Mouse (Mus musculus): Measurements from ENCODE around the gene Vps51. TPM values are rescaled to one million over a fixed set of nuclear protein-coding genes. Genes with fewer than 3 reads are reported as not detected.

The Vps51 gene
- total RNA-seq, 2 experiments from 2014 or later: 83.9 to 87.0 TPM

DNA sequence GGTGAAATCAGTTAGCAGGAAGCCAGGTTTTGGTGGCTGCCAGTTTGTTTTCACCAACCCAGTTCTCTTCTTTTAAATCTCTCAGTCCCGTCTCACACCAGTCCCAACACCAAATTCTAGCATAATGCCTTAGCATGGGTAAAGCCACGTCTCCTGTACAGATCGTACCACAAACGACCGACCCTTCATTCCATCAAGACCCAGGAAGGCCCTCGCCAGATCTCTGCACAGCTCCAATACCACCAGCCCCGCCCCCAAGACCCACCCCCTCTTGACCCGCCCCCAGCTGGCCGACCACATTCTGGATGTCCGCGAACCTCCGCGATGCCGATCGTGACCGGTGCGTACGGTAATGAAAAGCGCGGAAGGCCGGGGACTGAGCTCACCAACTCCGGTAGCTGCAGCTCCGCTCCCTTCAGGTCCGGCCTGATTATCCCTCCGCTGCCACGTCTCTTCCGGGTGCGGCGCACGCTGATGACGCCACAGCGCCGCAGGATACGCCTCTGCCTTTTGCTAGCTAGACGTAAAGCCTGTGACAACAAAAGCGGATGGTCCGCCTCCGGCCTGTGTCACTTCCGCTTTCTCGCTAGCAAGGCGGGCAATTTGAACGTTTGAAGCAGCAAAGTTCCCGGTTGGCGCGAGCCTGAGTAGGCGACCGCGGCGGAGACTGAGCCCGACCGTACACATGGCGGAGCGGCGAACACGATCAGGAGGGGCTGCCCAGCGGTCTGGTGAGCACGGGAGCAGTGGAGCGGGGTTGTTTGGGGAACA is 7.6 kb upstream of the Vps51 start, which contains the start of the genes Zfpl1 and Cdca5:
Gene Zfpl1, minus strand, starts transcription at position 479 of the 771 bp plus-strand sequence.
Gene Cdca5, plus strand, starts transcription at position 506 of the 771 bp plus-strand sequence.
- intact Hi-C loops (cut with DNase I): loop anchor here (1.0 to 2.0 kb wide), 2 partner anchors 28 to 38 kb away; partner anchors contain the start of genes Fau, Mrpl49 and Syvn1

DNA sequence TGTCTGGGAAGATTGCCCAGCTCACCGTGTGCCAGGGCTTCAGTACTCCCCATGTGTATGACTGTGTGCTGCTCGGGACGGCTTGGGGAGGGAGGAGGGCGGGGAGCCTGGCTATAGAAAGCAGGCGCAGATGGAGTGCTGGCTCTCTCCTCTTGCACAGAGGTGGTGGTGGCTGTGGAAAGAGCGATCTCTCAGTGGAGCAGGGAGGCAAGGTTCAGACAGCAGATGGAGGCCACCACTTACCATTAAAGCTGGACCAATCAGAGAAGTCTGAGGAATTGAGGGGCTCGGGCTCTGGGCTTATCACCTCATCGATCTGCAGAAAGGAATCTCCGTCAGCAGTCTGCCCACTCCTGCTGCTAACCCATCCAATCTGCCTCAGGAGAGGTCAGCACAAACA is 5.1 kb upstream of the Vps51 start, which contains the start of gene Gm28374:
Gene Gm28374, minus strand, starts transcription at position 101 of the 400 bp plus-strand sequence.
- no peak for DNase-seq (ENCODE audit: low spot score in 2 of 2)
- intact Hi-C loops (cut with DNase I): no loop called here

More for the DNA sequence above, 7.6 kb upstream of the Vps51 start, which contains the start of the genes Zfpl1 and Cdca5:
- peak; percentile 95 to 97 for DNase-seq (ENCODE audit: low spot score in 2 of 2)

GRCm38 (mm10) chr19:6079983-6080480 is 3.0 kb upstream of the Vps51 start, which contains the start of gene Tmem262:
Tmem262 (plus strand) TSS chr19:6080033.
- intact Hi-C loops (cut with DNase I): loop anchor here (5.0 kb wide), 1 partner anchor 37 kb away; the partner anchor contains the start of gene Sac3d1
- DNase-seq (ENCODE audit: low spot score in 2 of 2): no peak

DNA sequence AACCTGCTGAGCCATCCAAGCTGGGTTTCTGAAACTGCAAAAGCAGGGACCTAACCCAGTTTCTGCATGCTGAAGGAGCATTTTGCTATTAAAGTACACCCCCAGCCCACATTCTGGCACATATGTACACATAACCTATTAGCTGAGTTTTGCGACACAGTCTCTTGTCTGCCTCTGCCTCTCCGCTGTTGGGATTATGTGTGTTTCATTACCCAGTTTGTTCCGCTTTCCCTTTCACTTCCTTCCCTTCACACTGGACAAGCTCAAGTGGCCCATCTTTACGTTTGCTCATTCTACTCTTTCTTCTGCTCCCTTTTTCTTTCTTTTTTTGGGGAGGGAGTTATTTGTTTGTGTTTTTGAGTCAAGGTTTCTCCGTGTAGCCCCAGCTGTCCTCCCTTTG is 3.1 kb downstream of the Vps51 start:
- DNase-seq (ENCODE audit: low spot score in 2 of 2): no peak
- intact Hi-C loops (cut with DNase I): no loop called here

GRCm38 (mm10) chr19:6071261-6071660 is 5.8 kb downstream of the Vps51 start:
- no peak for DNase-seq (ENCODE audit: low spot score in 2 of 2)
- intact Hi-C loops (cut with DNase I): no loop called here

GRCm38 (mm10) chr19:6070571-6071250 is 6.3 kb downstream of the Vps51 start:
- DNase-seq (ENCODE audit: low spot score in 2 of 2): no peak
- intact Hi-C loops (cut with DNase I): no loop called here

- no peak for DNase-seq (ENCODE audit: low spot score in 2 of 2)
- intact Hi-C loops (cut with DNase I): loop anchor here (5.0 kb wide), 1 partner anchor 267 kb away; no protein-coding TSS in a partner anchor
These were observed 7.2 kb downstream of the Vps51 start for GRCm38 (mm10) chr19:6069851-6070250.

DNA sequence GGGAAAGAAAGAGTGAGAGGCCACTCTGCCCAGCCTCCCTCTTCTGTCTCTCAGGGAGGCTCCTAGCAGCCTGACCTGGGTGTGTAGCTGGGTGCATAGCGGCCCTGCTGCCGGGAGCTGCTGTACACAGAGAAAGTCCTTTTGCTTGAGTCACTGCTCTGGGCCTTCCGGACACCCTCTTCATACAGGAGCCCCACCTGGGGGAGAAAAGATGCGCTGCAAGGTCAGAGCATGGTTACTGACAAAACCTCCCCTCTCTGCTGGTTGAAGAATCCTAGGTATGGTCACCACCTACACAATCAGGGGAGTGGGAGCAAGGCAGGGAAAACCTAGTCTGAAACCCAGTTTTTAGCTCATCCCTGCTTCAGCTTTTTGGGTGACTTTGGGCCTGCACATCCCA is 8.1 kb downstream of the Vps51 start:
- DNase-seq (ENCODE audit: low spot score in 2 of 2): no peak
- intact Hi-C loops (cut with DNase I): loop anchor here (5.0 kb wide), 1 partner anchor 268 kb away; no protein-coding TSS in a partner anchor

DNA sequence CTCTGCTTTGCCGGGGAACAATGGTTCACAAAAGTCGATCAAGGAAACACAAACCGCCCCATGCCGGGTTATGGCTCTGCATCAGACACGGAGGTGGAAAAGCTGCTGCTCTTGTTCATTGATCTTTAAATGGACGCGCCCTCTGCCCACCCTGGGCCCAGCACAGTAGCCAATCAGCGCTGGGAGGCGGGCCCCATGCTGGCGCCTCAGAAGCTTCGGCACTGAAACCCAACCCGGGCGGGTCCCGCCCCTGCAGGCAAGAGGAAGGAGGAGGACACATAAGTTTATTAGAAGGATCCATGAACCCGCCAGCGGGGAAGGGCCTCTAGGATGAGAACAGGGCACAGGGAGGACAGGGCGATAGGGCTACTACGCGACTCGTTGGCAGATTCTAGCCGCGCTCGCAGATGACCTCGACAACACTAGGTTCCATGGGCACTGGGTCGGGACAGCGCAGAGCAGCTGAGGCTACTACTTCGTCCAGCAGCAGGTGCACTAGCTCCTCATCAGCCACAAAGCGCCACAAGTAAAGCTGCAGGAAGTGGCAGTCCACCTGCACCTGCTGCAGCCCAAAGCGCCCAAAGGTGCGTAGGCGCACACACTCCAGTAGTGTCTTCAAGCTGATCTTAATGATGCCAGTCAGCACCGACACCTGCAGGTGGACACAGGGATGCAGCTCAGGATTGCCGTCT is 9.2 kb downstream of the Vps51 start, which contains the start of gene Tm7sf2:
Gene Tm7sf2, minus strand, starts transcription at position 650 of the 692 bp plus-strand sequence.
- intact Hi-C loops (cut with DNase I): loop anchor here (5.0 kb wide), 1 partner anchor 269 kb away; no protein-coding TSS in a partner anchor
- DNase-seq (ENCODE audit: low spot score in 2 of 2): peak; percentile 82 to 84

GRCm38 (mm10) chr19:6067011-6067723 is 9.9 kb downstream of the Vps51 start:
- intact Hi-C loops (cut with DNase I): loop anchor here (5.0 kb wide), 1 partner anchor 270 kb away; no protein-coding TSS in a partner anchor
- DNase-seq (ENCODE audit: low spot score in 2 of 2): peak; percentile 79 to 82

- intact Hi-C loops (cut with DNase I): loop anchor here (5.0 kb wide), 1 partner anchor 271 kb away; no protein-coding TSS in a partner anchor
- no peak for DNase-seq (ENCODE audit: low spot score in 2 of 2)
These were observed 10.5 kb downstream of the Vps51 start for GRCm38 (mm10) chr19:6066571-6066970.

- no peak for DNase-seq (ENCODE audit: low spot score in 2 of 2)
- intact Hi-C loops (cut with DNase I): no loop called here
These were observed 13.9 kb downstream of the Vps51 start for GRCm38 (mm10) chr19:6063081-6063480.

DNA sequence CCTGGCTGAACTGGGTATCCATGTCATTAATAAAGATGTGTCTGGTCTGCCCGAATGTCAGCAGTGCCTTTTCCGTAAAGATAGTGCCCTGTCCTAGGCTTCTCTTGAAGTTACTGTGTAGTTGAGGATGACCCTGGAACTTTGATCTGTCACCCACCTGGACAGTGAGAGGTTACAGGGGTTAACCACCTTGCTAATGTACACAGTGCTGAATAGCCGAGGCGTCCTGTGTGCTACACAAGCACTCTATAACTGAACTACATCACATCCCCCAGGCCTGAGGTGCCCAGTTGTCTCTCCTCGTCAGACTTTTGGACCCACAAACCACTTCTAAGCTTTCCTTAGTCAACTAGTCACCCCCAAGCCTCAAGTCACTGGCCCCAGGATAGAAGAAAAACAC is 14.6 kb downstream of the Vps51 start:
- intact Hi-C loops (cut with DNase I): no loop called here
- no peak for DNase-seq (ENCODE audit: low spot score in 2 of 2)

DNA sequence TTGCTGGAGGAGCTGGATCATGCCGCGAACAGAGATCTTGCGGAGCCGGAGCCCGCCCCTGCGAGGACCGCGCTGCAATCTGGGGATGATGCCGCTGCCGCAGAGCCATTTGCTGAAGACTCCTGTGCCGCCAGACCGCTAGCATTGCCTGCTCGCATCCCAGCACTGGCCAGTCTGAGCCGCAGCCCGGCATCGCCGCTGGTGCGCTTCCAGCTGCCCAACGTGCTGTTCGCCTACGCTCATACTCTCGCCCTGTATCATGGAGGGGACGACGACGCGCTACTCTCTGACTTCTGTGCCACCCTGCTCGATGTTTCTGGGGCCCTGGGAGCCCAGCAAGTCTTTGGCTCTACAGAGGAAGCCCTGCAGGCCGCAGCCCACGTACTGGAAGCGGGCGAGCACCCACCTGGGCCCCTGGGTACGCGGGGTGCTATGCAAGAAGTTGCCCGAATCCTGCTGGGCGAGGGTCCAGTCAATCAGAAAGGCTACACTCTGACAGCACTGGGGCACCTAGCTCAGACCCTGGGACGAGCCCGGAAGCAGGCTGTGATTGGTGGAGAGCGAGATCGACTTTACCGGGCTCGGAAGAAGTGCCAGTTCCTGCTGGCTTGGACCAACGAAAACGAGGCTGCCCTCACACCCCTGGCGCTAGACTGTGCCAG is 15.3 kb downstream of the Vps51 start:
- intact Hi-C loops (cut with DNase I): no loop called here
- DNase-seq (ENCODE audit: low spot score in 2 of 2): peak; percentile 57 to 65

- peak; percentile 93 to 94 for DNase-seq (ENCODE audit: low spot score in 2 of 2)
- intact Hi-C loops (cut with DNase I): no loop called here
These were observed 16.0 kb downstream of the Vps51 start, which contains the start of gene Znhit2 for GRCm38 (mm10) chr19:6061021-6061533. Znhit2 (plus strand) TSS chr19:6061192.

DNA sequence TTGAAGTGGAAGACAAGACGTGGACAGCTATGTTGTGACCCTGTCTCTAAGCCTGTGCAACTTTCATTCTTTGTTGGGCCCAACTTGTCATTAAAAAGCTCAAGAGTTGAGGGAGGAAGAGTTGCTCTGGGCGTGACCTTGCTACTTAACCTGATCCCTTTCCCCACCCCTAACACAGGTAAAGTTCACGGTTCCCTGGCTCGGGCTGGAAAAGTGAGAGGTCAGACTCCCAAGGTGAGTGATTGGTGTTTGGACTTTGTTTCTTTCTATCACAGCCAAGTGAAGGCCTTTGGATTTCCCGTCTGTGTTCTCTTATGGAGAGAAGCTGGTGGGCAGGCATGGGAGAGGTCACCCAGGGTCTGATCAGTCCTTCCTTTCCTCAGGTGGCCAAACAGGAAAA is 18.1 kb downstream of the Vps51 start:
- intact Hi-C loops (cut with DNase I): no loop called here
- DNase-seq (ENCODE audit: low spot score in 2 of 2): no peak

DNA sequence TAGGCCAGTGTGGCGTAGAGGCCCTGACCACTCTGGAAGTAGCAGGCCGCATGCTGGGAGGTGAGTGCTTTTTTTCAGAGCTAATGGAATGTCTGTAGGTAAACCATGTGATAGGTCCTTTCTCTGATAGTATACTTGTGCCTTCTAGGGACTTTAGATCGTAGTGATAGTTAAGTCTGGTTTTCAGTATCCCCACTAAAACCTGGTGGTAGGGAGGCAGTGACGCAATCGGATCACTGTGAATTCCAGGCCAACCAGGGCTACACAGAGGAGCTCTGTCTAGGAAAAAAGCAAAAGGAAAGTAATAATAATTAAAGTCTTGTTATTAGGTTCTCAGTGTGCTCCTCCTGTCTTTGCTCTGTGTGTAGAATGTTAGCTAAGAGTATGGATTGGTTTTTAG is 18.5 kb downstream of the Vps51 start:
- DNase-seq (ENCODE audit: low spot score in 2 of 2): no peak
- intact Hi-C loops (cut with DNase I): no loop called here

Data from left cerebral cortex, postnatal 36 days (tissue).